Mouse (Mus musculus): Measurements from ENCODE around the gene Tsc22d2.
"Not testable (repeated sequence)": the region's sequence is repeated elsewhere in the genome, so short reads cannot be mapped to it uniquely, and the experiment has no call there.

Gene Tsc22d2

GRCm38 (mm10) chr3:58418724-58419705 is 4.5 kb downstream of the Tsc22d2 start:
- in situ Hi-C loops (cut with MboI, MseI), result loop anchor here (5.0 to 25.0 kb wide), 3 partner anchors 156 to 582 kb away; partner anchors contain the start of genes Pfn2, Selenot and Siah2

GRCm38 (mm10) chr3:58428861-58429260 is 14.3 kb downstream of the Tsc22d2 start:
- in situ Hi-C loops (cut with MboI, MseI), result no loop called here

DNA sequence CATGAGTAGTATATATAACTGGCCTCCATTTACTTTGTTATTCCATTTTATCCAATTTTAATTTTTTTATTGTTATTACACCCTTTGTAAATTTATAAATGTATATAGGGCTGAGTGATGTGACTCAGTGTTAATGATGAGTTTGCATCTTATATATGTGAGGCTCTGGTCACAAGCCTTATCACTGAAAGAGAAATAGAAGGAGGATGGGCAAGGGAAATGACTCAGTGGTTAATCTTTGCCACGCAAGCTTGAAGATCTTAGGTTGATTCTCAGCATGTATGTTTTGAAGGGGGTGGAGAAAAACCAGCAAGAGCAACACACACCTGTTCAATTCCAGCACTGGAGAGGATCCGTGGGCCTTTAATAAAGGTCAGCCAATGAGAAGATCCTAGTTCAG is 19.9 kb downstream of the Tsc22d2 start:
- in situ Hi-C loops (cut with MboI, MseI), result no loop called here

GRCm38 (mm10) chr3:58448230-58448629 is 33.7 kb downstream of the Tsc22d2 start:
- in situ Hi-C loops (cut with MboI, MseI), result no loop called here

GRCm38 (mm10) chr3:58449487-58449886 is 35.0 kb downstream of the Tsc22d2 start:
- in situ Hi-C loops (cut with MboI, MseI), result no loop called here

DNA sequence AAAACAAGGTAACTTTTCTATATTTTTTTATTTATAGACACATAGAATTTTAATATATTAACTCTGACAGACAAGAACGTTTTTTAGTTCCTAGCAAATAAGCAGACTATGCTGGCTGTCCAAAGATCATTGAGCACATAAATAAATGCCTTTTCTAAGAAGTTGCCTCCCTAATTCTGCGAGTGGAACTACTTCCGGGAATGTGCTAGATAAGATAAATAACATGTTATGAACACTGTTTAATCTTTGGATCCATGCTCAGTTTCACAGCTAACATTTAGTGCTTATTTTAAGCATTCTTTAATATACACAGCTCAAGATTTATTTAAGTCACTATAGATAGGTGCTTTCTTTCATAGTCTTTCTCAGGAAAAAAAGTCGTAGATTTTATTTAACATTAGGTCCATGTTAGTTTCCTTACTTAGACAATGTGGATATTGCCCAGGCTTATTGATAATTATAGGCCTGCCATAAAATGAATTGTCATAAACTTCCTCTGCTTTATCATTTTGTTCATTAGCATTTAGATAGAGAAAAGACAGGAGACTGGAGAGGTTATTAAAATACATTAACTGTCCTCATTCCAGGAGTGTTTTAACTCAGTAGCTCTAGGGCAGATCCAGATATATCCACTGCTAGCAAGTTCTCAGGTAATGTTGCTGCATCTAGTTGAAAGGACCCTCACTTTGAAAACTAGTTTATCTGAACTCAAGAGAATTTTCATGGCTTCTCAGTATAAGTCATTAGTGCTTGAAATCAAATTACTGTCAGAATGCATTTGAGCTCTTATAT is 40.1 kb downstream of the Tsc22d2 start:
- in situ Hi-C loops (cut with MboI, MseI), result no loop called here

GRCm38 (mm10) chr3:58455255-58455654 is 40.7 kb downstream of the Tsc22d2 start:
- in situ Hi-C loops (cut with MboI, MseI), result no loop called here

DNA sequence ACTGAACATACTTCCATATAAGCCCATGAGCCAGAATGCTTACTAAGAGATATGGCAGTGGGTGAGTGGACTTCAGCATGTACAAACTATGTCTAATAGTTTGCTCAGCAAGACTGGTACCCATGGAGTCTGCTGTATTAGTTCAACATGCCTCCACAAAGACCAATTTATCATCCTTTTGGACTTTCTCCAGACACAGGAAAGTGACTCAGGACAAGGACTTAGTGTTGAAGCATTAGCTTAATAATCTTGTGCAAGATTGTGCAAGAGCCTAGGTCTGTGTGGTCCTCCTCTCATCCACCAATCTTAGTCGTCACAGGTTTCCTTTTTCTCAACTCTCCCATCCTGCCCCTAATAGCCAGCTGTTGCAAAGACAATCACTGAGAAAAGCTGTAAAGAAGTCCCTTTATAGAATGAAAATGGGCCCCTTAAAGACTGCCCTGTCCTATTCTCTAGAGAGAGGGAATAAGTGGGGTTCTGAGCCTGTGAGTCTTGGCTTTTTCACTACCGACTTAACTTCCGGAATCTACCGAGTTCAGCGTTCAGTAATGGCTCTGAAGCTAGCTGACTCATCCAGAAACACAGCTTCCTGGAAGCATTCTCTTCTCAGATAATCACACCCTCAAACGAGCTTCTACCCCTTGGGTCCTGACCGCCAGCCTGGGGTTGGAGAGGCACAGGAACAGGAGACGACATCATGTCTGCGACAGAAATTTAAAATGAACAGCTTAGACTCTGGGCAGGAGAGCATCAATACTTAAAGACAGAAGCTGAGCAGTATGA is 55.3 kb downstream of the Tsc22d2 start:
- in situ Hi-C loops (cut with MboI, MseI), result no loop called here

DNA sequence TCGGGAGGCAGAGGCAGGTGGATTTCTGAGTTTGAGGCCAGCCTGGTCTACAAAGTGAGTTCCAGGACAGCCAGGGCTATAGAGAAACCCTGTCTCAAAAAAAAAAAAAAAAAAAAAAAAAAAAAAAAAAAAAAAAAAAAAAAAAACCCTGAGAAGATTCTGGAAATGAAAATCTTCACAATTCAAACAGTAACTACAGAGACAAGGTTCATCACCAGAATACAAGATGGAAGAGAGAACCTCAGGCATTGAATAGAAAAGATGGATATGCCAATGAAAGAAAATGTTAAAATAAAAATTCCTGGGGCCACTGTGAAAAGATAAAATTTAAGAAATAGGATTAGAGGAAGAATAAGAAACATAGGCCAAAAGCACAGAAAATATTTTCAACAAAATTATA is 60.8 kb downstream of the Tsc22d2 start:
- in situ Hi-C loops (cut with MboI, MseI), result not testable (repeated sequence)

DNA sequence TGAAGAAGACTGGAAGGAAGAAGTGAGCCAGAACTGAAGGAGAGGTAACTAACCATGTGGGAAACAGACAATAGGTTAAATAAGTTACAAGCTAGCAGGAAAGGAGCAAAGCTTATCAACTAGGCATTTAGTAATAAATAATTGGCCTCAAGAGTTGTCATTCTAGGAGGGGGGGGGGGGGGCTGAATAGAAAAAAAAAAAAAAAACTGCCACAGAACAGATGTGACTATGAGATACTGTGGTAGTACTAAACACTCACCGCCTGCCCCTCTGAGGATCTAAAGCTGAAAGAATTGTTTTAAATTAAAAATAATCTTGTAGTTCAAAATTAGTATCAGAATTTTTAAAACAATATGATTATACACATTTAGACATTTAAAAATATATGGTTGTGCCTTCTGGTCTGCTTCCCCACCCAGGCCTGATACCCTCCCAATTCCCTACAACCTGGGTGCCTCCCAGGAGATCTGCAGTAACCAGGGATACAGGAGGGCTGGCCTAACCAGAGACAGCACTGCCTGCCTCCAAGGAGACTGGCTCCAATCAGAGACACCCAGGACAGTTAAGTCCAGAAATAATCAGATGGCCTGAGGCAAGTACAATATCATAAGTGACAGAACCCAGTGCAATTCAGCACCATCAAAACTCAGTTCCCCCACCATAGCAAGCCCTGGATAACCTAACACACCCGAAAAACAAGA is 64.4 kb downstream of the Tsc22d2 start:
- in situ Hi-C loops (cut with MboI, MseI), result no loop called here

- in situ Hi-C loops (cut with MboI, MseI), result loop anchor here (10.0 kb wide), 1 partner anchor 321 kb away; no protein-coding TSS in a partner anchor
Measured at GRCm38 (mm10) chr3:58485883-58486282, 71.4 kb downstream of the Tsc22d2 start.

GRCm38 (mm10) chr3:58487121-58487520 is 72.6 kb downstream of the Tsc22d2 start:
- in situ Hi-C loops (cut with MboI, MseI), result loop anchor here (10.0 kb wide), 1 partner anchor 322 kb away; no protein-coding TSS in a partner anchor

DNA sequence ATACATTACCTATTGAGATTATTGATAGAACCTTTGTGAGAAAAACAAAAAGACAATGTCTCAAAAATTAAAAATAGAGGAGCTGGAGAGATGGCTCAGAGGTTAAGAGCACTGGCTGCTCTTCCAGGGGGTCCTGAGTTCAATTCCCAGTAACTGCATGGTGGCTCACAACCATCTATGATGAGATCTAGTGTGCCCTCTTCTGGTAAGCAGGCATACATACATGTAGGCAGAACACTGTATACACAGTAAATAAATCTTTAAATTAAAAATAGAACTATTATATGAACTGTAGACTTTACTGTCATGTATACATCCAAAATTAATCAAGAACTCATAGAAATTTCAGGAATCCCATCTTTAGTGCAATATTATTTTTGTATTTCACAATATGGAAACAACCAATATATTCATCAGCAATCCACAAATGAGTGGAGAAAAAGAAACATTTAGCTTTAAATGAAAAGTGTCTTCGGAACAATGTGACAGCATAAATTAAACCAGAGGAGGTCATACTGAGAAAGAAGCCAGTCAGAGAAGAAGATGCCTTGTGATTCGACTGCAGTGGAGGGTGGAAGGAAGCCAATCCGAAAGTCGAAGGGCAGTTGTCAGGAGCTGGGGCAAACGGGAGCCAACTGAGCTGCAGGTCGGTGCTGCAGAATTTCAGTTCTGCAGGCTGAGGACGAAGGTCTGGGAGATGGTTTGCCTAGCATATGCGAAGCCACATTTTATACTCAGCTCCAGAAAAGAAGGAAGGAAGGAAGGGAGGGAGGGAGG is 73.7 kb downstream of the Tsc22d2 start:
- in situ Hi-C loops (cut with MboI, MseI), result loop anchor here (10.0 kb wide), 1 partner anchor 323 kb away; no protein-coding TSS in a partner anchor

- in situ Hi-C loops (cut with MboI, MseI), result no loop called here
Measured at GRCm38 (mm10) chr3:58490787-58491186, 76.3 kb downstream of the Tsc22d2 start.

- in situ Hi-C loops (cut with MboI, MseI), result no loop called here
Measured at GRCm38 (mm10) chr3:58493621-58494020, 79.1 kb downstream of the Tsc22d2 start.

GRCm38 (mm10) chr3:58501961-58502360 is 87.4 kb downstream of the Tsc22d2 start:
- in situ Hi-C loops (cut with MboI, MseI), result no loop called here

DNA sequence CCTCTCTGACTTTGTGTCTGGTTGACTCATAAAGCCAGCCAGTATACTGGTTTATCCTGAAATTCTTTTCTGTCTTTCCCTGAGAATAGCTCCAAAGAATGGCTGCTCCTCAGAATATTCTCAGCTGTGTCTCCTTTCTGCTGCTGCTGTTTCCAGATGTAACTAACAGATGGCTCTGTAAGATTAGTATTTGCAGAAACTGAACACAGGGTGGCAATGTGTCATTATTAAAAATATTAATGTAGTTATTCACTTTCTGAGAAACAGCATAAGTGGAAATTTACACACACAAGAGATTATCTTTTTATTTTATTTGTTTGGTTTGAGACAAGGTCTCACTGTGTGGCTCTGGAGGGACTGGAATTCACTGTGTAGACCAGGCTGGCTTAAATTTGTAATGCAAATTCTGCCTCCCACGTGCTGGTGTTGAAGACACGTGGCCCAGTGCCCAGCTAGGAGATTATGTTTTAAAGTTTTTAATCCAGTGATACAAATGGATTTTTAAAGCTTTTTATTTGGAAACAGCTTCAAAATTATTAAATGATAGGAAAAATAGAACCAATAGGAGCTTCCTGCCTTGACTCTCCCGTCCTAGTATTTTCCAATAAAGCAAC is 89.3 kb downstream of the Tsc22d2 start:
- in situ Hi-C loops (cut with MboI, MseI), result no loop called here

GRCm38 (mm10) chr3:58504676-58505075 is 90.2 kb downstream of the Tsc22d2 start:
- in situ Hi-C loops (cut with MboI, MseI), result no loop called here

GRCm38 (mm10) chr3:58508020-58508750 is 93.7 kb downstream of the Tsc22d2 start:
- in situ Hi-C loops (cut with MboI, MseI), result no loop called here
